Mouse (Mus musculus): ENCODE measurements around the gene Phtf2. TPM values are rescaled to one million over a fixed set of nuclear protein-coding genes. Genes with fewer than 3 reads are reported as not detected.
A peak's percentile ranks its signal among the peaks of the same experiment; 100 is the strongest.
"Not testable (repeated sequence)": the region's sequence is repeated elsewhere in the genome, so short reads cannot be mapped to it uniquely, and the experiment has no call there.

The Phtf2 gene
- total RNA-seq, 2 experiments from 2014 or later: 11.2 to 12.3 TPM

GRCm38 (mm10) chr5:20865193-20865755, 16.6 kb downstream of the Phtf2 start:
- peak; percentile 27; the same call in 1 of the 2 replicates for ATAC-seq (replicated peaks; ENCODE audit: poor library complexity, severe bottlenecking)

- peak; percentile 64 for ATAC-seq (replicated peaks; ENCODE audit: poor library complexity, severe bottlenecking)
Observed at GRCm38 (mm10) chr5:20864216-20864969, 17.5 kb downstream of the Phtf2 start.

GRCm38 (mm10) chr5:20861901-20862300, 20.0 kb downstream of the Phtf2 start:
- ATAC-seq (replicated peaks; ENCODE audit: poor library complexity, severe bottlenecking): no peak

GRCm38 (mm10) chr5:20860565-20860964, 21.4 kb downstream of the Phtf2 start:
- ATAC-seq (replicated peaks; ENCODE audit: poor library complexity, severe bottlenecking): peak; percentile 61

DNA sequence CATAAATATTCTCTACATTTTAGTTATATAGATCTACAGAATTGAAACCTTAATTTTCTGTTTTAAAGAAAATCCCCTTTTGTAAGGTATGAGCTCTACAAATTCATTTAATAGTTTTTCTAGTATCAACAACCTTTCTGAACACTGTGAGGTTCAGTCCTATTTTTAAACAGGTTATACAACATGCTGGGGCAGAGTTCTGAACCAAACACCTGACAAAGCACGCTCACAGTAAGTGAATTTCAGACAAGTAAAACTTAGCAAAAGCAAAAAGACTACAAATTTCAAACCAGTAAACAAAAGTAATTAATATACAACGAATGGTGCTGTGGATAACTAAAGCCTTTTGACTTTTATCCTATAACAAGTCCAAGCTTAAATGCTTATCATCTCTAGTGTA, 23.5 kb downstream of the Phtf2 start:
- no peak for ATAC-seq (replicated peaks; ENCODE audit: poor library complexity, severe bottlenecking)

DNA sequence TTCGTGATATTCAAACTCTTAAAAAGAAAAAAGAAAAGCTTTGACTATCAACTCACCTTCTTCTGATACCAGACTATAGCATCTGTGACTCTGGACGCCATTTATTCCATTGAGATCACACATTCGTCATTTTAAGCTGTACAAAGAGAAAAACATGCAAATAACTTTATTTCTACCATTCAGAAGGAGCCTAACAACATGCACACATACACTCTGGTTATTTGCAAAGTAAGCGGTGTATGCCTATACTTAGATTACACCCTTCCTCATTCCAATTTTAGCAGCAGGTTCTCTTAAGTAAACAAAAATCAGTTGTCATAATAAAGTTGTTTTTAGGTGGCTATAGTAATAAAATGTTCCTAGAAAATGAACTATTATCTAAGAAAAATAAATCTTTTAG, 26.9 kb downstream of the Phtf2 start:
- no peak for ATAC-seq (replicated peaks; ENCODE audit: poor library complexity, severe bottlenecking)

- peak; percentile 87 for ATAC-seq (replicated peaks; ENCODE audit: poor library complexity, severe bottlenecking)
Observed at GRCm38 (mm10) chr5:20847010-20847409, 34.9 kb downstream of the Phtf2 start.

- no peak for ATAC-seq (replicated peaks; ENCODE audit: poor library complexity, severe bottlenecking)
Observed at GRCm38 (mm10) chr5:20843816-20844215, 38.1 kb downstream of the Phtf2 start.

DNA sequence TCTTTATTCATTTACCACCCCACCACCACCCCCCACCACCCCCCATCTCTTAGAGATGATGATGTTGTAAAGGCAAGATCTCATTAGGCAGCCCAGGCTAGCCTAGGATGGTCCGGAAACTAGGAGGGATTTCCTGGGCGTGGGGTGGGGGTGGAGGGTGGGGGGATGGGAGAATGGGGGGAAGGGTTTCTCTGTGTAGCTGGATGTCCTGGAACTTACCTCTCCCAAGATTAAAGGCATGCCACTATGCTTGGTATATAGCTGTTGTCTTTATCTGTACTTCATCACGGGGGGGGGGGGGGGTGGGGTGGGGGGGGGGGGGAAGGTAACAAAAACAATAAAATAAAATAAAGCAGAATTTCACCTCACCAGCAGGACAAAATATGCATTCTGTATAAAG, 38.5 kb downstream of the Phtf2 start:
- ATAC-seq (replicated peaks; ENCODE audit: poor library complexity, severe bottlenecking): no peak

- ATAC-seq (replicated peaks; ENCODE audit: poor library complexity, severe bottlenecking): no peak
Observed at GRCm38 (mm10) chr5:20837082-20837481, 44.8 kb downstream of the Phtf2 start.

- ATAC-seq (replicated peaks; ENCODE audit: poor library complexity, severe bottlenecking): no peak
Observed at GRCm38 (mm10) chr5:20834399-20834798, 47.5 kb downstream of the Phtf2 start.

GRCm38 (mm10) chr5:20831433-20831832, 50.5 kb downstream of the Phtf2 start:
- no peak for ATAC-seq (replicated peaks; ENCODE audit: poor library complexity, severe bottlenecking)

DNA sequence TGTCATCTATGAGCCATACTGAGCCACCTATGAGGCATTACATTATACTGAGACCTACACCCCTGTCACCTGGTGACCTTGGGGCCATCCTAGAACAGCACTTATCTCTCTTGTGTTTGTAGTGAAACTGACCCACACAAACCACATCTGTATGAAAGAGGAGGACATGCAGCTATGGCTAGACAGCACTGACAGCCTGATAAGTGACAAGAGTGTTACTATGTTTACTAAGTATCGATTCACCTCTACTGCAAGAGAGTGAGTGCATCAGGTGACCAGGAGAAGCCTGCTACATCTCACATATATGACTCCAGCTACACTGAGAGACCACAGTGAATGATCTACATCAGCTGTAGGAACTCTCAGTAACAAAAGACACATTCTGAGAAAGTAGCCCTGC, 51.2 kb downstream of the Phtf2 start:
- no peak for ATAC-seq (replicated peaks; ENCODE audit: poor library complexity, severe bottlenecking)

DNA sequence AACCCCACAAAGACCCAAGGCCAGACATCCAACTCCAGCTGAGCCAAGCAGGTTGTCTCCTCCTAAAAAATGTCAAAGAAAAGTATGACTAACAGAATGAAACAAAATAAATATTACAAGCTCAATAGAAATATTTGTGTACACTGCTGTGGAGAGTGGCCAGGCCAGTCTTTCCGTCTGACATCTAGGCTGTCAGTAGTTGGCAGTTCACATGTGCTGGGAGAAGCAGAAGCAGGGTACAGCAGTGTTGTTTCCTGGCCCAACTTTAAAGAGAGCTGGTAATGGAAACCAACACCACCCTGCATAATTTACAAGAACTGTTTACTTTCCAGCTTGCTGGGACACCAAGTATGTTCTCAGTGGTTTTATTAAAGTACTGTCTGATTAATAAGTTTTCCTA, 60.3 kb downstream of the Phtf2 start:
- ATAC-seq (replicated peaks; ENCODE audit: poor library complexity, severe bottlenecking): no peak

GRCm38 (mm10) chr5:20821122-20821521, 60.8 kb downstream of the Phtf2 start:
- ATAC-seq (replicated peaks; ENCODE audit: poor library complexity, severe bottlenecking): no peak

DNA sequence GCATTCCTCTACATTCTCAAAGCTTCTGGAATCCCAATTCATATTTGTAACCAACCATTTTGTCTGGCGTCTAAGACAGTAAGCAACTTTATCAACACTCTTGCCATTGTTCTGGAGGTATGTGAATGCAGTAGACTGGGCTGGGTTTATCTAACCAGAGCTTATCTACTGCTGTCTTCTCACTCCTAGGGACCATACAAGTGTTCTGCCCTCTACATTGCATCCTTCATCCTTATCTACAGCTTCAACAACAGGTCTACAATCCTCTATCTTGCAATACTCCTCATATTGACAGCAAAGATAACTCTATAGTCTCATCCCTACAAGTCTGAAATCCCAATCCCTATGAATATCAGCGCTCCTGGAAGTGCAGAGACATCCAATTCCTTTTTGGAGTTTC, 66.8 kb downstream of the Phtf2 start:
- no peak for ATAC-seq (replicated peaks; ENCODE audit: poor library complexity, severe bottlenecking)

DNA sequence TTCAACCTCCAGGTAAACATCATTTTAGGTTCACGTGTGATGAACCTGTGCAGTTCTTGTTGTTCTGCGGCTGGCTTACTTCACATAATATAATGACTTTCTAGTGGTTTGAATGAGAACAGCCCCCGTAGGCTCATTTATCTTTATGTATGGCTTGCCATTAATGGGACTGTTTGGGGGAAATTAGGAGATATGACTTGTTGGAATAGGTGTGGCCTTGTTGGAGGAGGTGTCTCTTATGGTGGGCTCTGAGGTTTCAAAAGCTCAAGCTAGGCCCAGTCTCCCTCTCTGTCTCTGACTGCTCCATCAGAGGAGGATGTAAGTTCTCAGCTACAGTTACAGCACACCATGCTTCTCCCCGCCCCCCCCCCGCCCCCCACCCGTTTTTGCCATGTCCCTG, 71.5 kb downstream of the Phtf2 start:
- ATAC-seq (replicated peaks; ENCODE audit: poor library complexity, severe bottlenecking): no peak

DNA sequence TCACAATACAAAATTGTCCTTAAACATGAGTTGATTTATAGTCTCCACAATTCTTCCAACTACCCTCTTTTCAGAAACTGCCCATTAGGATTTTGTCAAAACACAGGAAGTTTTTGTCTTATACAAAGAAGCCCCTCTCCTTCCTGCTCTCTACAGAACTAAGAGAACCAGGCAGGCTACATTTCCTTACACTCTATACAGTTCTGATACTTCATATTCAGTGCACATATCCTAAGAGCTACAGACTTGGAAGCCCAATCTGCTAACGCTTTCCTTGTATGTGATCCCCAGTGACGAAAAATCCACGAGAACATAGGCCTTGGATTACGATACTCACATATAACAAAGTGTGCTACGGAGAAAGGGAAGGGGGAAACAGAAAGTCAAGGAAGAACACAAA, 86.0 kb downstream of the Phtf2 start:
- ATAC-seq (replicated peaks; ENCODE audit: poor library complexity, severe bottlenecking): no peak

DNA sequence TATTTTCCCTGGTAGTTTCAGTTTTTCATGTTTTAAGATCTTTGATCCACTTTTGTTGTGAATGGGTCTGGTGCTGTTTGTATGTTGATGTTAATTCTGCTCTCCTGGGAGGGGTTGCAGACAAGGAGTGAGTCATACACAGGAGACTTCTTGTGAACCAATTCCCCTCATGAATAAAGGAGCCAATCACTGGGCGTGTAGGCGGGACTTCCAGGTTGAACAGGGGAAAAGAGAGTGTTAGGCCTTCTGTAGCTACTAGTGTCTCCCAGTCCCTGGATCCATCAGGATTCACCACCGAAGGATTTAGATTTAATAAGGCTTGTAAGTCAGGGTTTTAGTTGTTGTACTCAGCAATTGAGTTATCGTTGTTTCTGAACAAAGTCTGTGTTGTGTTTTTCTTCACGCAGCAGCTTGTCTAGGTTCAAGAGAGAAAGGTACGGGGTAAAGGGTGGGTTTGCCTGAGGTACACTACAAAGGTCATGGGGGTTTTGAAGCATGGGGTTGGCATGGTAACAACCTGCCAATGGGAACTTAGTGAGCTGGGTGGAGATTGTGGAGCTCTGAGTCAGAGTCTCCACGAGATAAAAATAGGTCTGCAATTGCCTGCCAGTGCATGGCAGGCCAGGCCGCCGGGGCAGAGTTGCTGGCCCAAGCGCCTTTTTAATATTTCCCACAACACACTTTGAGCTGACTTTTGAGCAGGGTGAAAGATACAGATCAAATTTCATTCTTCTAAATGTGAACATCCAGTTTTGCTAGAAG, 90.0 kb downstream of the Phtf2 start:
- ATAC-seq (replicated peaks; ENCODE audit: poor library complexity, severe bottlenecking): no peak

GRCm38 (mm10) chr5:20786471-20786870, 95.5 kb downstream of the Phtf2 start:
- not testable (repeated sequence) for ATAC-seq (replicated peaks; ENCODE audit: poor library complexity, severe bottlenecking)

DNA sequence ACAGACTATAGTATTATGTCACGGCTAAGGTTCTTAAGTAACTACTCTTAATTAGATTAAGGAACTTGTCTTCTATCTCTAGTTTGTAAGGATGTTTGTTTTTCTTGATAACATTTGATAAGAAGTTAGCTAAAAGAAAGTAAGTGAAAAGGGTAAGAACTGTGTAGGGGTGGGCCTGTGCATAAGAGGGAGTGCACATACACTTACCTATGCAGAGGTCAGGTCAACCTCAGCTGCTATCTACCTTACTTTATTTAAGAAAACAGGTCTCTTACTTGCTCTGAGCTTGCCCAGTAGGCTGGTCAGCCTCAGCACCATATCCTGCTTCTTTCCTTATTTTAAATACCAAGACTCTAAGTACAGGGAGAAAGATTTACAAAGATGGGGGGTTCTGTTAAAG, 100.8 kb downstream of the Phtf2 start:
- no peak for ATAC-seq (replicated peaks; ENCODE audit: poor library complexity, severe bottlenecking)
